Mouse (Mus musculus): ENCODE measurements around the gene Thpo.
A peak's percentile ranks its signal among the peaks of the same experiment; 100 is the strongest.

Thpo gene

GRCm38 (mm10) chr16:20733731-20734730 is at the start of gene Thpo:
Thpo (minus strand) TSS chr16:20734511.
- DNase-seq (ENCODE audit: low read depth, low spot score), result peak; percentile 46

- DNase-seq (ENCODE audit: low read depth, low spot score), result no peak
These were observed 49.6 kb upstream of the Thpo start for GRCm38 (mm10) chr16:20783891-20784290.

- DNase-seq (ENCODE audit: low read depth, low spot score), result no peak
These were observed 46.9 kb upstream of the Thpo start for GRCm38 (mm10) chr16:20781101-20781630.

- no peak for DNase-seq (ENCODE audit: low read depth, low spot score)
These were observed 45.5 kb upstream of the Thpo start for GRCm38 (mm10) chr16:20779846-20780245.

- no peak for DNase-seq (ENCODE audit: low read depth, low spot score)
These were observed 40.7 kb upstream of the Thpo start for GRCm38 (mm10) chr16:20775021-20775420.

- peak; percentile 57 for DNase-seq (ENCODE audit: low read depth, low spot score)
These were observed 30.9 kb upstream of the Thpo start for GRCm38 (mm10) chr16:20765244-20765643.

GRCm38 (mm10) chr16:20761681-20762080 is 27.4 kb upstream of the Thpo start:
- peak; percentile 43 for DNase-seq (ENCODE audit: low read depth, low spot score)

- no peak for DNase-seq (ENCODE audit: low read depth, low spot score)
These were observed 23.1 kb upstream of the Thpo start for GRCm38 (mm10) chr16:20757385-20757784.

GRCm38 (mm10) chr16:20756052-20756451 is 21.7 kb upstream of the Thpo start:
- DNase-seq (ENCODE audit: low read depth, low spot score), result no peak

- DNase-seq (ENCODE audit: low read depth, low spot score), result peak; percentile 50
These were observed 16.2 kb upstream of the Thpo start for GRCm38 (mm10) chr16:20750518-20750917.

GRCm38 (mm10) chr16:20746641-20747040 is 12.3 kb upstream of the Thpo start:
- no peak for DNase-seq (ENCODE audit: low read depth, low spot score)

GRCm38 (mm10) chr16:20739845-20740244 is 5.5 kb upstream of the Thpo start:
- no peak for DNase-seq (ENCODE audit: low read depth, low spot score)

- no peak for DNase-seq (ENCODE audit: low read depth, low spot score)
These were observed 2.5 kb upstream of the Thpo start for GRCm38 (mm10) chr16:20736823-20737222.

- no peak for DNase-seq (ENCODE audit: low read depth, low spot score)
These were observed 1.9 kb upstream of the Thpo start for GRCm38 (mm10) chr16:20736168-20736567.

GRCm38 (mm10) chr16:20735651-20736050 is 1.3 kb upstream of the Thpo start:
- DNase-seq (ENCODE audit: low read depth, low spot score), result no peak

- peak; percentile 68 for DNase-seq (ENCODE audit: low read depth, low spot score)
These were observed 1.2 kb downstream of the Thpo start, which contains the start of gene Chrd for GRCm38 (mm10) chr16:20732925-20733730. Chrd (plus strand) TSS chr16:20733127.

GRCm38 (mm10) chr16:20732251-20732924 is 1.9 kb downstream of the Thpo start:
- DNase-seq (ENCODE audit: low read depth, low spot score), result peak; percentile 46

- no peak for DNase-seq (ENCODE audit: low read depth, low spot score)
These were observed 2.6 kb downstream of the Thpo start for GRCm38 (mm10) chr16:20731688-20732087.

GRCm38 (mm10) chr16:20730293-20730711 is 4.0 kb downstream of the Thpo start:
- DNase-seq (ENCODE audit: low read depth, low spot score), result no peak

GRCm38 (mm10) chr16:20726384-20726783 is 7.9 kb downstream of the Thpo start:
- DNase-seq (ENCODE audit: low read depth, low spot score), result no peak

- DNase-seq (ENCODE audit: low read depth, low spot score), result no peak
These were observed 8.6 kb downstream of the Thpo start for GRCm38 (mm10) chr16:20725750-20726149.
